Mouse (Mus musculus) cerebellum, adult 2 months (tissue): Measurements from ENCODE around the gene Frmpd4.

Experiments used
- CTCF ChIP-seq: fragments of 200-500 bp; IDR thresholded peaks from 2 replicates; pipeline ENCODE4 v1.5.1; 2011; ENCODE audit warnings: low read depth, mild to moderate bottlenecking, control low read depth, low read length, moderate library complexity, borderline replicate concordance; ENCODE audit not compliant: insufficient read depth
- POLR2A ChIP-seq: fragments of 200-500 bp; IDR thresholded peaks from 2 replicates; pipeline ENCODE4 v1.6.1; 2011; ENCODE audit warnings: low read length, control low read depth, borderline replicate concordance; ENCODE audit not compliant: insufficient read depth

- TF ChIP-seq CTCF = no peak
- TF ChIP-seq POLR2A = no peak
Observed at GRCm38 (mm10) chrX:167523151-167523550, 1053.9 kb downstream of the Frmpd4 start.
